Mouse (Mus musculus) kidney, postnatal 0 days (tissue): Measurements from ENCODE around the gene Mbnl2. TPM values are rescaled to one million over a fixed set of nuclear protein-coding genes. Genes with fewer than 3 reads are reported as not detected.

Source experiments
- ATAC-seq: fragments of 200-750 bp; cut with Nextera tagmentation; replicated peaks from 2 replicates; pipeline ENCODE4 v1.8.0; 2017; ENCODE audit warnings: low read depth, moderate number of reproducible peaks, moderate TSS enrichment, moderate library complexity; ENCODE audit not compliant: low FRiP score
- DNase-seq: peaks from one replicate; pipeline ENCODE4 v3.0.0-alpha.2; 2016; ENCODE audit warnings: low spot score
- H3K27ac ChIP-seq: fragments of 300-500 bp; sonication (generic); 2 replicates; pipeline ENCODE4 v1.5.1; 2014; ENCODE audit warnings: mild to moderate bottlenecking
- H3K27me3 ChIP-seq: fragments of 300-500 bp; sonication (generic); 2 replicates; pipeline ENCODE4 v1.6.1; 2014; ENCODE audit warnings: low read length, mixed read lengths; ENCODE audit not compliant: insufficient read depth
- H3K36me3 ChIP-seq: fragments of 300-500 bp; sonication (generic); 2 replicates; pipeline ENCODE4 v1.6.1; 2014; ENCODE audit warnings: low read length, mixed read lengths; ENCODE audit not compliant: insufficient read depth
- H3K4me1 ChIP-seq: fragments of 300-500 bp; sonication (generic); replicated peaks from 2 replicates; pipeline ENCODE4 v1.6.1; 2014; ENCODE audit warnings: antibody characterized with exemption, low read length, mixed read lengths; ENCODE audit not compliant: insufficient read depth
- H3K4me2 ChIP-seq: fragments of 300-500 bp; sonication (generic); 2 replicates; pipeline ENCODE4 v1.6.1; 2014; ENCODE audit warnings: mild to moderate bottlenecking, low read length, moderate library complexity, mixed read lengths
- H3K4me3 ChIP-seq: fragments of 300-500 bp; sonication (generic); replicated peaks from 2 replicates; pipeline ENCODE4 v1.5.1; 2014; ENCODE audit warnings: low read depth, low read length
- H3K9ac ChIP-seq: fragments of 300-500 bp; sonication (generic); 2 replicates; pipeline ENCODE4 v1.6.1; 2014; ENCODE audit warnings: low read depth, low read length
- H3K9me3 ChIP-seq: fragments of 300-500 bp; sonication (generic); replicated peaks from 2 replicates; pipeline ENCODE4 v1.6.1; 2016; ENCODE audit warnings: low read length, inconsistent platforms, mixed read lengths
- CTCF ChIP-seq: IDR thresholded peaks from 2 replicates; pipeline ENCODE4 v1.5.1; 2016; ENCODE audit warnings: antibody characterized with exemption, low read depth, mild to moderate bottlenecking, moderate library complexity
- WGBS: fragments of 180-500 bp; shearing (Covaris S2); extraction: QIAGEN DNeasy Blood & Tissue Kit; methylation state at CpG from one replicate; pipeline ENCODE4 v1.1.7; 2014; 5-methylcytosine and 5-hydroxymethylcytosine counted together
- polyA plus RNA-seq: library from polyadenylated mRNA; unstranded; fragments of >200 nt; fragmentation: Nextera tagmentation; extraction: Ambion mirVana; gene quantifications from 2 replicates; pipeline ENCODE4 v1.2.1, GENCODE M21; 2015

Mbnl2 gene
- polyA plus RNA-seq, 1 experiment from 2014 or later = 119 TPM

DNA sequence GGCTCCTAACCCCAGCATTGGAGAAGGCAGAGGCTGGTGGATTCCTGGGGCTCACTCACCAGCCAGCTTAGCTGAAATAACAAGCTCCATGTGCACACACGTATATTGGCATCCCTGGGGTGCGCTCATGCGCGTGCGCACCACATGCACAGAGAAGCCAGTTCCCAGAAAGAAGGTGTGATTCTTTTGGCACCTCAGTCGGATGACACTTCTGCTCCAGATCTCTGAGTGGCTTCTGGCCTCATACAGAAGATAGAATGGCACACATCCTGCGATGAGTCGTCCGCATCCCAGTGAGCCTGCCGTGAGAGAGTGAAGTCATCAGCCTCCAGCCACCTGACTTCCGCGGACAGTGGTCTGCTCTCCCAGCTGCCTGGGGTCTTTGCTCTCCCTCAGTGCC, 55.0 kb downstream of the Mbnl2 start:
- no peak overlapping the region for H3K9ac ChIP-seq
- DNase-seq (no peak), ATAC-seq (no peak)
- no peak overlapping the region for H3K4me3 ChIP-seq
- H3K36me3 ChIP-seq = 0 out of 2 replicates have a peak, but pooled peaks cover 5% of the 10 kb centered on the region
- peaks cover 3% of the 10 kb centered on the region; the same call in 1 of the 2 replicates for H3K4me1 ChIP-seq
- no peak for TF ChIP-seq CTCF
- no peak overlapping the region for H3K27ac ChIP-seq
- H3K27me3 ChIP-seq = no peaks in the 10 kb centered on the region
- WGBS = 63% methylated on average over 12 of the region's 12 CpGs
- no peaks in the 10 kb centered on the region for H3K9me3 ChIP-seq
- H3K4me2 ChIP-seq = no peak overlapping the region

DNA sequence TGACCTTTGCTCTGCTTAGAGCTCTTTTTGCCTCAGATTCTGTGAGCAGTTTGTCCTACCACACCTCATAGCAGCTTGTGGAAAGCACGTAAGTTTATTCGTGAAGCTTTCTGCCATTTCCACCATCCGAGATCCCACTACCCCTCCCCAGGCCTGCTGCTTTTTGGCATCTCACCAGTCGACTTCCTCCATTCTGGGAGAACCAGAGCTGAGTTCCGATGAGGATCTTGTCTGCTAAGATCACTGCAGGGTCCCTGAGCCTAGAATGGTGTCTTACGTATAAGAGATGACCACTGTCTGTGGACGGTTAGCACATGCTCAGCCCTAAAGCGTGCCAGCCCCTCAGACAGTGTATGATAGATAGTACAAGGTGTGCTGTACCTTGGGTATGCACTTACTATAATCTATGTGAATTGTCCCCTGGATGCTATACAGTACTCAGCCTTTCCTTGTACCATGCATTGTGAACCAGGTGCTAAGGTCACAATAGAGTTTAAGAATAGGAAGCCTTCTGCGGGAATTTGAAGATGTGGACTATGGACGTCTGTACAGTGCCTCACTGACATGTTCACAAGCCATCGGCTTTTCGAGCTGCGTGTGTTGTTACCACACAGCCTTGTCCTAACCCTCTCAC, 55.5 kb downstream of the Mbnl2 start:
- Histone ChIP-seq H3K9ac (no peak overlapping the region), H3K4me1 (peaks cover 6% of the 10 kb centered on the region), H3K36me3 (0 out of 2 replicates have a peak, but pooled peaks cover 5% of the 10 kb centered on the region), H3K9me3 (no peaks in the 10 kb centered on the region), H3K4me3 (no peak overlapping the region), H3K27me3 (no peaks in the 10 kb centered on the region), H3K27ac (no peak overlapping the region), H3K4me2 (no peak overlapping the region)
- no peak for DNase-seq
- ATAC-seq = no peak
- WGBS = 79% methylated on average over 13 of the region's 13 CpGs
- TF ChIP-seq CTCF = no peak

DNA sequence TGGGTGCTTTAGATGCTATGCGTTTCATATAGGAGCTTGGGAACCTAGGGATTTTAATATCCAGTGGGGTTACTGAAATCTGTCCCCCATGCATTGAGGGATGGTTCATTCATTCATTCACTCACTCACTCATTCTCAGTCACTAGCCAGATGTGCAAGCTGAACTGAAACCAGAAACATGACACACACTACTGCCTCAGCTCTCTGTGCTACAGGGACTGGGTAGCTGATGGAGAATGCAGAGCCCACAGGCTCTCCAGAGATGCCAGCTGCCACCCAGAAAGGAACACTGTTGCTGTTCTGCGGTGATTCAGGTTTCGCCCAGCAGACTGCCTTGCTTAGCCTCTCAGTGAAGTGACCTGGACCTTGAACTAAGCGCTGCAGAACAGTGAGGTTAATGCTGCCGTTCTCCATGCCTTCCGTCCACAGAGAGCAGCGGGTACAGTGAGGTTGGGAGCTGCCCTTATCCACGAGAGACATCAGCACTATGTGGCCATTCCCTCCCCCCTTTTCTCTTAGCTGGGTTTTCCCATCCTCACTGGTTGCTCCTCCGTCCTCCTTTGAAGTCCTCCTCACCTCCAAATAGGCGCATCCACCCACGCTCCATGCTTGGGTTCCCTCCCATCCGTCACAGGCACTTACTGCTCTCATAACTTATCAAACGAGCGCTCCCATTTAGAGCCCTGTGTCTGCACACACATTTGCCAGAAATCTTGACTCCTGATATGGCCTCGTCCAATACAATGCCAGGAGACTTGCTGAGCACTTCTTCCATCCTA, 58.2 kb downstream of the Mbnl2 start:
- TF ChIP-seq CTCF = no peak
- Histone ChIP-seq H3K4me2 (no peak overlapping the region), H3K9ac (no peak overlapping the region), H3K27me3 (no peaks in the 10 kb centered on the region), H3K9me3 (no peaks in the 10 kb centered on the region), H3K4me3 (no peak overlapping the region), H3K4me1 (peaks cover 29% of the 10 kb centered on the region), H3K27ac (no peak overlapping the region), H3K36me3 (0 out of 2 replicates have a peak, but pooled peaks cover 5% of the 10 kb centered on the region)
- ATAC-seq (no peak), DNase-seq (no peak)
- WGBS = 50% methylated on average over 15 of the region's 15 CpGs

DNA sequence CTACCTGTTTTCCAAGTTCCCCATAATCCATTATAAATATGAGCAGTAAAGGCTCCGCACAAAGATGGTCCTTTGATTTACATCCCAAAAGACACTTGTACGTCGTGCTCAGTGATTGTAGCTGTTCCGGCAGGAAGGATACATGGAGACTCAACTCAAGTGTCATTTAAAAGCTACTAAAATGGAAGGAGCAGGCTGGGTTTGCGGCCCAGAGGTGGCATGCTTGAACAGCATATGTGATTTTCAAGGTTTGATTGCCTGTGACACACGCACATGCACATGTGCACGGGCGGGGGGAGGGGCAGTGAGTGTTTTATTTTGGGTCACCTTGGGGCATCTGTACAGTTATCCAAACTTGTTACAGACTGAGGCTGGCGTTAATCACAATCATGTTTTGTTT, 59.9 kb downstream of the Mbnl2 start:
- no peak overlapping the region for H3K4me3 ChIP-seq
- ATAC-seq = no peak
- no peak for DNase-seq
- H3K27me3 ChIP-seq = no peaks in the 10 kb centered on the region
- peaks cover 29% of the 10 kb centered on the region for H3K4me1 ChIP-seq
- no peak for TF ChIP-seq CTCF
- WGBS = 56% methylated on average over 9 of the region's 9 CpGs
- H3K27ac ChIP-seq = no peak overlapping the region
- H3K9ac ChIP-seq = no peak overlapping the region
- no peaks in the 10 kb centered on the region for H3K9me3 ChIP-seq
- 0 out of 2 replicates have a peak, but pooled peaks cover 5% of the 10 kb centered on the region for H3K36me3 ChIP-seq
- no peak overlapping the region for H3K4me2 ChIP-seq

DNA sequence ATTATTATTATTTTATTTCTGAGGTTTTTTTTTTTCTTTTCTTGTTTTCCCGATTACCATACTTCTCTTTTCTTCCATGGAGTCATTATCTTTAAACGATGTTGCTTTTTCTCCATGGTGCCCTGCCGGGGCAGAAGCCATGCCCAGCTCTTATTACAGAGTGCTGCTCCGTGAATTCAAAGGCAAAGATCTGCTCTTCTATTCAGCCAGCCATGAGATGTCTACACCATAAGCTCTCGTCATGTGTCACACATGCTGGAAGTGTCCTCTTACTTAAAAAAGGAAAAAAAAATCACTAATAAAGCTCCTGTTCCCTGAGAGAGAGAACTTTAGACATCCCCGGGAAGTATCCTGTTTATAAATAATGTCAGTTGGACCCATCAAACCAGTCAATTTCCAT, 60.4 kb downstream of the Mbnl2 start:
- Histone ChIP-seq H3K4me2 (no peak overlapping the region), H3K4me3 (no peak overlapping the region), H3K27me3 (no peaks in the 10 kb centered on the region), H3K4me1 (peaks cover 26% of the 10 kb centered on the region), H3K9ac (no peak overlapping the region), H3K9me3 (no peaks in the 10 kb centered on the region), H3K36me3 (no peaks in the 10 kb centered on the region), H3K27ac (peak overlapping the region; percentile 60)
- DNase-seq (peak; percentile 54), ATAC-seq (no peak)
- TF ChIP-seq CTCF = no peak
- 42% methylated on average over 6 of the region's 6 CpGs for WGBS

DNA sequence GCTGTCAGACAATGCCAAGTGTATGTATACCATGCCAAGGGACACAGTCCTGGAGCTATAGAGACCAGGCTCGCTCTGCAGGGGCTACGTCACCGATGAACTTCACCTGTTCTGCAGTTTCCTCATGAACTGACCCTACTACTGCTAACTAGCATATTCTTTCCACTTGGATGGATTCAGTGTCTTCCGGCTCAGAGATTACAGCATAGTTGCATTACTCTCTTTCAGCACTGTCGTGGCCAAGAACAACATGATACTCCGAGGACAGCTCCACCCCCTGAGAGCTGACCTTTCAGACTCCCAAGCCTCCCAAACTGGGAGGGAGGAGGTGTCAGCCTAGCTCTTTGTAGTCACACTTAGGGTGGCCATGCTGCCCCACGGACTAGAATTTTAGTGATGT, 60.9 kb downstream of the Mbnl2 start:
- H3K9ac ChIP-seq = no peak overlapping the region
- 0 out of 2 replicates have a peak overlapping the region, but pooled peaks have one; percentile 3 for H3K4me2 ChIP-seq
- DNase-seq = peak; percentile 91
- no peak for TF ChIP-seq CTCF
- H3K4me3 ChIP-seq = no peak overlapping the region
- peak; percentile 85 for ATAC-seq
- peak overlapping the region; percentile 60 for H3K27ac ChIP-seq
- H3K27me3 ChIP-seq = no peaks in the 10 kb centered on the region
- no peaks in the 10 kb centered on the region for H3K36me3 ChIP-seq
- WGBS = 17% methylated on average over 7 of the region's 7 CpGs
- H3K9me3 ChIP-seq = no peaks in the 10 kb centered on the region
- peaks cover 26% of the 10 kb centered on the region for H3K4me1 ChIP-seq
